Mouse (Mus musculus): ENCODE measurements around the gene Prkaca.
"Not testable (repeated sequence)": the region's sequence is repeated elsewhere in the genome, so short reads cannot be mapped to it uniquely, and the experiment has no call there.

Prkaca gene

DNA sequence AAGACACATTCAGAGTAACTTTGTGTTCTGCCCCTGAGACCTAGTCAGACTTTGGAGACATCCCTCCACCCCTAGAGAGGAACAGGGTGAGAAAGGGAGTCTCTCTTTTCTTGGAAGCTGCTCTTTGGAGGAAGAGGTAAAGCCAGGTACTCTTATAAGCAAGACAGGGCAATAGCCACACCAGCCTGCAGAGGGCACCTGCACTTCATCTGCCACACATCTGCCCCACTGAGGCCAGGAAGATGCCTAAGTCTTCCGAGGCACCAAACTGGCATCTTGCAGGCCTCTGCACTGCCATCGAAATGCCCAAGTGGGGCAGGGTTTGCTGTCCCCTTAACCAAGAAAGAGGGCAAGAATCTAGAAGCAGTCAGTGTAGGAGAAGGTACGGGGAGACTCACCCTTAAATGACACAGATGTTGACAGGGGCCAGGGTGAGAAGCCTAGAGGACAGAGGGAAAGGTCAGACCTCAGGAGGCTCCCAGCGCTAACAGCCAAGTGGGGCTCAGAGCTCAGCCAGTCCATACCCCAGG, 3.4 kb downstream of the Prkaca start:
- peak; percentile 52 for DNase-seq

DNA sequence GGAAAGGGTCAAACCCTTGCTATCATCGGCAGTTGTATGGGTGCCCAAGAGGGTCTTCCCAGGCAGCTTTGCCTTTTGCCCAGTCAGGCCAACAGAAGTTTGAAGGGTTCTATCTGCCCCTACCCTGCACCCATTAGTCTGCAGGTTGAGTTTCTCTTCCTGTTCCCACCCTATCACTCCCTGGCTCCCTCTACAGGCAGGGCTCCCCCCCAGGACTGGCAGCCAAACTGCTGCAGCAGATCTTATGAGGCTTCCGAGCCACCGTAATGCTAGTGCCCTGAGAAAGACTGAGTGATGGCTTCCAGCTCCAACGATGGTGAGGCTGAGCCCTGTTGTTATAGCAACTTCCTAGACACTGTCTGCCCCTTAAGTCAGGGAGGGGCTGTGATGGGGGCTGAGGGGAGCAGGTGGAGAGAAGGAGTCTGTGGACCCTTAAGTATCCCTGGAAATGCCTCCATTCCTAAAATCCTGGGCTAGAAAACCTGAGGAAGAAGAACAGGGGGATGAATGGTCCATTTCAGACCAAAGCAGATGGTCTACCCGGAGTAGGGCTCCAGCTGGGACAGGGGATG, 4.1 kb downstream of the Prkaca start:
- no peak for DNase-seq

DNA sequence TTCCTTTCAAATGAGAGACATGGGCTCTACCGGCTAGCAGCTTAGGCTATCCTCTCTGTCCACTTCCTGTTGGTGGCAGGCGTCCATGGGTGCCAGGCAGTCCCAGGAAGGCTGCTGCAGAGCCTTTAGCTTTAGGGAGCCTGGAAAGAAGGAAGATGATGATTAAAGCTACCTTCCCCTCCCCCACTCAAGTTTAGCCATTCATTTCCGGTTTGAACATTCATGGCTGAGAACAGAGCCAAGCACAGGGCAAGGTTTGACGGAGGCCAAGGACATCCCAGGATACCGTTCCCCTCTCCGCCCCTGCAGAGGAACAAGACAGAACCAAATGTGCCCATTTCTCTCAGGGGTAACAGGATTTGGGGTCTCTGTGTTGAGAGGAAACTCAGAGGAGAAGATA, 4.9 kb downstream of the Prkaca start:
- no peak for DNase-seq

DNA sequence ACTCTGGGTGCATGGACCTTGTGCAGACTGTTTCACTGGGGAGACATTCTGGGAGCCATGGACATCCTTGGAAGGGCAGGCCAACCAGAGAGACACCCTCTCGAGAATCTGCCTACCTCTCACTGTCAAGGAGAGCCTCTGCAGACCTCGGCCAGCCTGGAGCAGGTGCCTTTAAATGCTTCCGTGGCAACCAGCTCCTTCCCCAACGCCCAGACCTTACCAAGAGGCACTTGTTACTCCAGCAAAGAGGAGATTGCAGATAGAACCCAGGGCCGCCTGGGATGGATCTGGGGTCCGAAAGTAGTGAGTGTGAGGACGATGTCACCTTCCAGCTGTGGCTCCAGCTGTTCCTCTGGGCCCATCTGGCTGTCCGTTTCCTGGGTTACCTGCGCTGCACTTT, 5.4 kb downstream of the Prkaca start:
- DNase-seq = no peak

DNA sequence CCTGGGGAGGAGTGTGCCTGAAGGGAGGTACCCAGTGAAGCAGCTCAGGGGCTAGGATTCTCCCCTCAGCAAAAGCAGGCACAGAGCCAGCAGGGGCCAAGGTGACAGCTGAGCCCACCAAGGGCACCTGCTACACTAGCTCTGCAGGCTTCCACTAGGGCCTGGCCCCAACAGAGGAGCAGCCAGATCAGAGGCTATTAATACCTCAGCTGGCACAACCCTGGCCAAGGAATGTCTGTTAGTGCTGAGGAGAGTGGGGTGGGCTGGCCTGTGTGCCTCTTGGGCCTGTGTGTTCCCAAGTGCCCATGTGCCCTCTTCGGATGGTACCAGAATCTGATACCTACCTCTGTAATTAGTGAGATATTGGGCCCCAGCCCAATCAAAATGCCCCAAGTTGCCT, 7.5 kb downstream of the Prkaca start:
- DNase-seq = no peak

DNA sequence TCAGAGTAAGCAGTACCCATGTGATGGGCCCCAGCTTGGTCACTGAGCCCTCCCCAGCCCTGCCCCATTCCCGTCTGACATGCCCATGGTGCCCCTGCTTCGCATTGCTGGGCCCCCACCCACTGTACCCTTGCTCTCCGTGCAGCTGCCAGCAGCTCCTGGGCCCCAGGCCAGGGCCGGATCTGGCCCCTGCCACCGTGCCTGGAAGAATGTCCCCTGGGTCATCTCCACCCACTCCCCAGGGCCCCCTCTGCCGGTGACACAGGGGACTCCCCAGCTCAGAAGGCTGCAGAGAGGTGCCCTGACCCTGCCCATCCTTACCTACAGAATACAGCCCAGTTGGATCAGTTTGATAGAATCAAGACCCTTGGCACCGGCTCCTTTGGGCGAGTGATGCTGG, 8.1 kb downstream of the Prkaca start:
- no peak for DNase-seq

DNA sequence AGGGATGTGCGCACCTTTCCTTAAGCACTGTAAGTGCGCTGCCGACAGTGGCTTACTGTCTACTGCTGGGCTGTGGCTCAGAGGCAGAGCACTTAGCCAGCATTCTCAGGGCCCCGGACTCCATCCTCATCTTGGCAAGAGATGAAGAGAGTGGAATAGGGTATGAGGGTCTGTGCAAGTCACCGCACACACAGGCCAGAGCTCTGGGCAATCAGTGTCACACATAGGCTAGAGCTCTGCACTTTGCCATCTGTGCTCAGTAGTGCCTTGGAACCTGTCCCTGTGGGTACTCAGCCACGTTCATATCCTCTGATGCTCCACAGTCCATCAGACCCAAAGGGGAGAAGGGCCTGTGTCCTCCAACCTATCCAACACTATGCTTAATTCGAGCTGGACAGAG, 8.7 kb downstream of the Prkaca start:
- no peak for DNase-seq

DNA sequence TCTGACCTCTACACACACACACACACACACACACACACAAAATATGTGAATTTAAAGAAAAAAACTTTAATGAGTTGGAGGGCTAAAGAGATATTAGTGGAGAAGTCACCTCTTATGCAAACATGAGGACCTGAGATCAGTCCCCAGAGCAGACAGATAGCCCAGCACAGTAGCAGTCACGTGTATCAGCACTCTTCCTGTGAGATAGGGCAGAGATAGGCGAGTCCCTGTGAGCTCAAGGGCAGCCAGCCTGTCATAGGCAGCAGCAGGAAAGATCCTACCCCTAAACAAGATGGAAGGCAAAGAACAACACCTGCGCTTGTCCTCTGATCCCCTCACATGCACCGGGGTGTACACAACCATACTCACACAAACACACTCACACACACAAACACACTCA, 9.7 kb downstream of the Prkaca start:
- DNase-seq = no peak

DNA sequence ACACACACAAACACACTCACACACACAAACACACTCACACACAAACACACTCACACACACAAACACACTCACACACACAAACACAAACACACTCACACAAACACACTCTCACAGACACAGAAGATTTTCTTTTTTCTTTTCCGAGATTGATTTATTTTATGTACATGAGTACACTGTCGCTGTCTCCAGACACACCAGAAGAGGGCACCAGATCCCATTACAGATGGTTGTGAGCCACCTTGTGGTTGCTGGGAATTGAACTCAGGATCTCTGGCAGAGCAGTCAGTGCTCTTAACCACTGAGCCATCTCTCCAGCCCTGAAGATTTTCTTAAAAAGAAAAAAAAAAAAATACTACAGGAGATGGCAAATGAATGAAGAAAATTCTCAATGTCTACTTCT, 10.4 kb downstream of the Prkaca start:
- not testable (repeated sequence) for DNase-seq

DNA sequence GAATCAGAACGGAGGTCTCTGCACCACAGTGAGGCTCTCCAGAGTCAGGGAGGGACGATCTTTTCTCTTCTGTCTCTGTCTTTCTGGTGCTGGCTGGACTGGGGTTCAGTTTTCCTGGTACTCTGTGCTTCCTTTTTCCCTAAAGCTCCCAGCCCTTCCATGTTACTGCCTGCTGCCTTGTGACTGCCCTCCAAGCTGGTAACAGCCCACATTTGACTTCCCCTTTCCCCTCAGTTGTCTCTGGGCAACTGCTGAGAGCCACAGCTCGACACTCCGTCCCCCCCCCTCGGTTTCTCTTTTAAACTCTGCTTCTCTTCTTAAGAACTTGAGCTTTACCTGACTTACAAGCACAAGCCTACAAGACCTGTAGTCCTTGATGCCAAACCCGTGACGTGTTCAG, 16.4 kb downstream of the Prkaca start:
- no peak for DNase-seq

DNA sequence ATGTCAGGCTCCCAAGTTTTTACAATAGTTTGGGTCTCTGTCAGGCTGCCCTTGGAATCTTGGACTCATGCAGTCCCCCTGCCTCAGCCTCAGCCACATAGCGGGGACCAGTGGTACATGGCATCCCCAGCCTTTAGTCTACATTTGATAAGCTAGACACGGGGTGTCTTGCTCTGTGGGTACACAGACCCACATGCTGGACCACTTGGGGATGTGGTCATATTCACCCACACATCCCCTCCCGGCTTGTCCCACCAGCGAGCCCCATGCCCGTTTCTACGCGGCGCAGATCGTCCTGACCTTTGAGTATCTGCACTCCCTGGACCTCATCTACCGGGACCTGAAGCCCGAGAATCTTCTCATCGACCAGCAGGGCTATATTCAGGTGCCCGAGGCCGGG, 17.4 kb downstream of the Prkaca start:
- DNase-seq = no peak

DNA sequence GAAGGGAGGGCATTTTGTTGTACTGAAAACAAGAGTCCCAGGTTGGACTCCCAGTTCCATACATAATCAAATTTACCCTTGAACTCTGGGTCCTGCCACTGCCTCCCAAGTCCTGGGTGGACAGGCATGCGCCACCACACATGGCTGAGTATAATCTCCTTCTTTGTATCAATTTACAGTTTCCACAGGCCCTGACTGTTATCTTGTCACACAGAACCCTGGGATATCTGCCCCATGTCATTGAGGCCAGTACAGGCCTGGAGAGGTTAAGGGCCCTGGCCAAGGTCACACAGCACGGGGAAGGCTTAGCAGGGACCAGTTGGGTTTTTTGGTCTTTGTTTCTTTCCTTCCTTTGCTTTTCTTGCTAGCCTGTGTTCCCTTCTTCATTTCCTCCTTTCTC, 19.7 kb downstream of the Prkaca start:
- no peak for DNase-seq

DNA sequence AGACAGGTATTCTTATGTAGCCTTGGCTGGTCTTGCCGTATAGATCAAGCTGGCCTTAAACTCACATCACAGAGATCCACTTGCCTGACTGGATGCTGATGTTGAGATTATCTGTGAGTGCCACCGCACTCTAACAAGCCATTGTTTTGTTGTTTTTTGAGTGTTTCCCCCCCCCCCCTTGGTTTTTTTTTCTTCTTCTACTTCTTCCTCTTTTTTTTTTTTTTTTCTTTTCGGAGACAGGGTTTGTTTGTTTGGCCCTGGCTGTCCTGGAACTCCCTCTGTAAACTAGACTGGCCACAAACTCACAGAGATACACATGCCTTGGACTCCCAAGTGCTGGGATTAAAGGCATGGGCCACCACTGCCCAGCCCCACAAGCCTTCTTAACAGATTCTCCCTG, 21.2 kb downstream of the Prkaca start:
- no peak for DNase-seq

DNA sequence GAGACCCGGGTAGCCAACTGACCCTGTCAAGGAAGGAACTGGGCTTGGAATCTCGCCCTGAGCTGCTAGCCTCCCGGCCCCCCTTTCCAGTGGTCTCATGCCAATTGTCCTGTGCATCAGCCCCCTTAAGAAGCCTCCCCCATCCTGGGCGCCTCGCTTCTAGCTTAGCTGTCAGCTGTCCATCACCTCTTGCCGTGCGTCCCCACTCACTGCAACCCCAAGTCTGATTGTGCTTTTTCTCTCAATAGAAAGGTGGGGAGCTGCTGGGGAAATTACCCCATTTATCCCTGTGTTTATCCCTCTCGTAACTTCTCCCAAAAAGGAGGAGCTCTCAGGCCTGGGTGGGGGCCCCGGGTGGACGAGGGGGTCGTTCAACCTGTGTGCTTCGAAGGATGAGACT, 23.2 kb downstream of the Prkaca start:
- no peak for DNase-seq

DNA sequence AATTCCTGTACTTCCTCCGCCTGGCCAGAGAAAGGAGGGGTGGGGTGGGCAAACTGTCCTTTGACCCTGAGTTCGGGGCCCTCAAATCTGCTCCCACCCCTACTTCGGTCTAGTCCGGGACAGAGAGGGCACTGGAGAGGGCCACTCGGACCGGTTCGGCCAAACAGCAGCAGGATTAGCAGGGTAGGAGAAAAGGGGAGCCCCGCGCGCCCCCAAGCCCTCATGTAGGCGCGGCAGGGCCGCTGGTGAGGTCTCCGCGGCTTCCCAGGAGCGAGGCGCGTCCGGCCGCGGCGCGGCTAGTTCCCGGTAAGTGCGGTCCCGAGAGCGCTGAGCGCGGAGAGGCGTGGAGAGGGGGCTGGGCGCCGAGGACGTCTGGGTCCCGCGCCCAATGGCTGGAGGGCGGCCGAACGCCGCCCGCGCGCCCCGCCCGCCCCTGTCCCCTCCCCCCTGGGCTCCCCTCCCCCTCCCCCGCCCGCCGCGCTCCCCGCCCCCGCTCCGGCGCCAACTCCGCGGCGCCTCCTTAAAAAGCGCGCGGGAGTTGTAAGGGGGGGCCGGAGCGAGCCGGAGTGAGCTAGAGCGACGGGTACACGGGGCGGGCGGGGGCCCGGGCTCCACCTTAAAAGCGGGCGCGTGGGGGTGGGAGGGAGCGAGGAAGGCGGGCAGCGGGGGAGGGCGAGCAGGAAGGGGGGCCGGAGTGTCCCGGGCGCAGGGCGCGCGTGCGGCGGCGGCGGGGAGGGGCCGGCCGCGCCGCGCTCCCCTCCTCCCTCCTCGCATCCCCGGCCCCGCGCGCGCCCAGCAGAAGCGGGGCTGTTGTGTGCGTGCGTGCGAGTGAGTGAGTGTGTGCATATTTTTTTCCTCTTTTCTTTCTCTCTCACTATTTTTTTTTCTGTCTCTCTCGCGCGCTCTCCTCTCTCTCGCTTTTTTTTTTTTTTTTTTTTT, 24.0 kb downstream of the Prkaca start:
- DNase-seq = peak; percentile 78

DNA sequence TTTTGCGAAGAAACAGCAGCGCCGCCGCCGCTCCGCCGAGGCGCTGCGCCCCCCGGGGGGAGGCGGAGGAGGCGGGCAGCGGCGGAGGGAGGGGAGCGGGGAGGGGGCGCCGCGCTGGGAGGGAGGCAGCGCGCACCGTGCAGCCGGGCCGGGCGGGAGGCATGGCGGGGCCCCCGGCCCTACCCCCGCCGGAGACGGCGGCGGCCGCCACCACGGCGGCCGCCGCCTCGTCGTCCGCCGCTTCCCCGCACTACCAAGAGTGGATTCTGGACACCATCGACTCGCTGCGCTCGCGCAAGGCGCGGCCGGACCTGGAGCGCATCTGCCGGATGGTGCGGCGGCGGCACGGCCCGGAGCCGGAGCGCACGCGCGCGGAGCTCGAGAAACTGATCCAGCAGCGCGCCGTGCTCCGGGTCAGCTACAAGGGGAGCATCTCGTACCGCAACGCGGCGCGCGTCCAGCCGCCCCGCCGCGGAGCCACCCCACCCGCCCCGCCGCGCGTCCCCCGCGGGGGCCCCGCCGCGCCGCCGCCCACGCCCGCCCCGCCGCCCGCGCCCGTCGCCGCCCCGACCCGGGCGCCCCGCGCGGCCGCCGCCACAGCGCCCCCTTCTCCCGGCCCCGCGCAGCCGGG, 24.8 kb downstream of the Prkaca start, which contains the start of gene Samd1:
Gene Samd1 (plus strand): TSS at position 162 of the 631 bp plus-strand sequence.
- peak; percentile 61 for DNase-seq

DNA sequence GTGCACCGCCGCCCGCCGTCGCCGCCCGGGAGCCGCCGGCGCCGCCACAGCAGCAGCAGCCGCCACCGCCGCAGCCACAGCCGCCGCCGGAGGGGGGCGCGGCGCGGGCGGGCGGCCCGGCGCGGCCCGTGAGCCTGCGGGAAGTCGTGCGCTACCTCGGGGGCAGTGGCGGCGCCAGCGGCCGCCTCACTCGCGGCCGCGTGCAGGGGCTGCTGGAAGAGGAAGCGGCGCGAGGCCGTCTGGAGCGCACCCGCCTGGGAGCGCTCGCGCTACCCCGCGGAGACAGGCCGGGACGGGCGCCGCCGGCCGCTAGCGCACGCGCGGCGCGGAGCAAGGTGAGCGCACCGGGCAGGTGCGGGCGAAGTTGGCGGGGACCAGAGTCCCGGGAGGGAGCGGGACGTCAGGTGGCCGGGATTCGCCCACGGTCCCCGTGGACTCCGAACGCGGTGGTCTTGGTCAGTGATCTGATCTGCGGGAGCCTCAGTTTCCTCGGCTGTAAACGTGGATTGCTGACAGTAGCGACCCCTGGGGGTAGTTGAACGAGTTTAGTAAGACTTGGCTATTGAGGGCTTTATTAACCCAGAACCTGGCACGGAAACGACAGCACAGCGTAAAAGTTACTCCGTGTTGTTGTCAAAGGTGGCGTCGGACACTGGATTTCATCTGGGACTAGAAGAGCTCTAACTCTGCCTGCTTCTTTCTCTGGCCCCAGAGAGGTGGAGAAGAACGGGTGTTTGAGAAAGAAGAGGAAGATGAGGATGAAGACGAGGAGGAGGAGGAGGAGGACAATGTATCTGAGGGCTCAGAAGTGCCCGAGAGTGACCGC, 25.7 kb downstream of the Prkaca start:
- DNase-seq = peak; percentile 75

DNA sequence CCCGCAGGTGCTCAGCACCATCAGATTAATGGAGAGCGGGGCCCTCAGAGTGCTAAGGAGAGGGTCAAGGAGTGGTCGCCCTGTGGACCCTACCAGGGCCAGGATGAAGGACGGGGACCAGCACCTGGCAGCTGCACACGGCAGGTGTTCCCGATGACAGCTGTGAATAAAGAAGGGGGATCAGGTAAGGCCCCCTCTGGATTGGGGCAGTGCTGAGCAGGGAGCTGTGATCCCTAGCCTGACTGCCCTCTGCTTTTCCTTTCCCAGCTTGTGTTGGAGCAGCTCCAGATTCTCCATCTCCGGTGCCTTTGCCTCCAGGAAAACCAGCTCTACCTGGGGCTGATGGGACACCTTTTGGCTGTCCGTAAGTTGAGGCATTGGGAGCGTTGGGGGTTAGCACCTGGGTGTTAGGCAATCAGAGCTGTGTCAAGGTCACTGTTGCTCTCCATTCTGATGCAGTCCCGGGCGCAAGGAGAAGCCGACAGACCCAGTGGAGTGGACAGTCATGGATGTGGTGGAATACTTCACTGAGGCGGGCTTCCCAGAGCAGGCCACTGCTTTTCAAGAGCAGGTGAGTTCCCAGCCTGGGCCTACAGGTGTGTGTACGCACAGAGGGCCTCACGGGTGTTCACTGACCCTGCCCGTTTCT, 26.4 kb downstream of the Prkaca start:
- DNase-seq = no peak

DNA sequence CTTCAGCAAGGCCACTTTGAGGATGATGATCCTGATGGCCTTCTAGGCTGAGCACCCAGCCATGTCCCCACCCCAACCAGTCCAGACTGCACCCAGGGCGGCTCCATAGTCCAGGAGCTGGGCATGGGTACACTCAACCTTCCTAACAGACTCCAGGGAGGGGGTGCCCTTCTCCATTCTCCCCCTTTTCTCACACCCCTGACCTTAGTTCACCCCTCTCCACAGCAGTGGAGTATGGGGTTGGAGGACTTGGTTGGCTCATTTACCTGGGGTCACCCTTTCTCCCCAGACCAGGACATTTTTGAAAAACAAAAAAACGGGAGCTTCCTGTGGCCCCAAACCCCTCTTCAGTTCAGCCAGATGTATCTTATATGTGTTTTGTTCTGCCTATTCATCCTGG, 27.0 kb downstream of the Prkaca start:
- DNase-seq = no peak

DNA sequence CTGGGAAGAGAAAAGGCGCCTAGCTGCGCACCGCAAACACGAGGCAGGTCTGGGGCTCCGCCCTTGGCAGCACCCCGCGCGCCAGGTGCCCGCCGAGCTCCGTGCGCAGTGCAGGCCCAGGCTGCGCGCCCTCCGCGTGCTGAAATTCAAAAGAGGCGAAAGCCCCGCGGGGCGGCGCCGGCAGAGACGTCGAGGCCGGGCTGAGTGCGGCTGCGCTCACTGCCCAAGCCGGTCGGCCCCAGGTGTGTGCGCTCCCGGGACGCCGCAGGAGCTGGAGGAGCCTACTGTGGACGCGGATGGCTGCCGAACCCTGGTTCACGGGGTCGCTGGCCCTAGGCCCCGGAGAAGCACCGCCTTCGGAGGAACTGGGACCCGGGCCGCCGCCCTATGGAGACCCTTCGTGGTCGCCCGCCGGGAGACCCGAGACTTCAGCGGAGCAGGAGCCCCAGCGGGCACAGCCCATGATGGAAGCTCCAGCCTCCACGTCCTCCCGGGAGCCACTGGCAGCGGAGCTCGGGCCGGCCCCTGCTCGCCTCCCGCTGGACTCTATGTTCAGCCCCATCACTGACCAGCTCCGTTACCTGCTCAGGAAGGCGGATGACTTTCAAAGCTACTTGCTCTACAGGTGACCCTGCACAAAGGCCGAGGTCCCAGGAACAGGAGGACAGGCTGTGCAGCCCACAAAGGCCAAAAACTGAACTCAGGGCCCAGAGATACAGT, 28.6 kb downstream of the Prkaca start, which contains the start of gene 1700067K01Rik:
Gene 1700067K01Rik (plus strand): TSS at position 222 of the 720 bp plus-strand sequence.
- DNase-seq = no peak

DNA sequence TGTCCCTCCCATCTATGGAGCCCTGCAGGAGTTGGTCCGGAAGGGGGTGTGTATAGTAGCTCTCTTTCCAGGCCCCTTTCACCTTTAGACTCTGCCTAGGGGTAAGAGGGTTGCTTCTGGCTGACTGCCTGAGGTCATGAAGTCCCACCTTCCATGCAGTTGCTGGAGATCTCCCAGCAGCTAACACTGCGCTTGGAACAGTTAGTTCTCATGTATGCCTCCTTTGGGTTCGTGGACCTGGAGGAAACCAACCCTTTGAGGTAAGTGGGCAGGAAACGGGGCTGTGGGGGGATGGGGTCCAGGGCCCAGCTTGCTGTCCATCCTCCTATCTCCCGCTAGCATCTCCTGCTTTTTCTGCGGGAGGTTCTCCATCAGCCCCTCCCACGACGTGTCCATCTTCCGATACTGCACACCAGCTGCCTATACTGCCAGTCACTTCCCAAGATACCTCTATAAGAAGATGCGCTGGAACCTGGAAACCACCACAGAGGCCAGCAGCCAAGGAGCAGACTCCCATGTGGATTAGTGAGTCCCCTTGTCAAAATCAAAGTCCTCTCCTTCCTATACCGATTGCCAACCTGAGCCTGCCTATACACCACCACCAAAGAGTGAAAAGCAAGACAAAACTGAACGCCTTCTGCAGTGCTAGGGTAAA, 30.3 kb downstream of the Prkaca start:
- DNase-seq = no peak

All from thymus, postnatal 25 days (tissue).